Mouse (Mus musculus) MEL-GATA-1-ER (cell line): ENCODE results near the gene Mier2.

ENCODE experiments used
- DNase-seq: peaks from one replicate; pipeline ENCODE4 v3.0.0-alpha.2; 2012; ENCODE audit warnings: low read depth; ENCODE audit errors: extremely low read depth

Mier2 gene

DNA sequence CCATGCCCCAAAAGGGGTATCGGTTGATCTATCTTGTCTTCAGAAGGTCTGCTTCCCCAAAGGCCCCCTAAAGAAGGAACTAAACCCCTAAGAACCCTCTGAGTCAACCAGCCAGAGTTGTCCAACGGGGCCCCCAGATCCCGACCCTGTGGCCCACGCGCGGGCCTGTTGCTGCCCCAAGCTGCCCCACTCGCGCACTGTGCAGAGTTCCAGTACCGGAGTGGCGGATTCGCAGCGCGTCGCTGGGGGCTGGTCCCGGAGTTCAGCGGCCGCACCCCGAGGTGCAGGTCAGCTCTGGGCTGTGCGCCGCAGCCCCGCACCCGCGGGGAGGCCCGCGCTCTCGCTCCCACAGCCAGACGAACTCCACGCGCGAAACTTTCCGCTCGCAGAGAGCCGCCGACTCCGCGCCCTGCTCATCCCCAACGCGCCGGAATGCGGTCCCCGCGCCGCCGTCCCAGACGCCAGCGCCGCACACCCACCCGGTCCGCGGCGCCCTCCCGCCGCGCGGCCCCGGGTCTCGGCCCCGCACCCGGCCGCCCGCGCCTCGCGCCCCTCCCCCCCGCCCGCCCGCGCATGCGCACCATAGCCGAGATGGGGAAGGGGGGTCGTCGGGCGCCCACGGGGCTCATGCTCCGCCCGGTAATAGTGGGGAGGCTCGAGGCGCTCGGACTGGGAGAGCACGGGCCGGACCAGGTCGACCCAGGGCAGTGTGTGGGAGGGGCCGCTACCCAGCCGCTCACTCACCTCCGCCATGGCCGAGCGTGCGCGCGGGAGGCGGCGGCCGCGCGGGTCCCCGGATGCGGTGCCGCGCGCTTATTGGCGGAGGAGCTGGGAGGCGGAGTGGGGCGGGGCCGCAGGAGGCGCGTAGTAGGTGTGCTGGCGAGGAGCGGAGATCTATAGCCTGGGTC, at the start of gene Mier2:
Gene Mier2 (minus strand): TSS at position 870 of the 908 bp plus-strand sequence.
- no peak for DNase-seq

GRCm38 (mm10) chr10:79597936-79598230, 42.9 kb upstream of the Mier2 start:
- DNase-seq: no peak

DNA sequence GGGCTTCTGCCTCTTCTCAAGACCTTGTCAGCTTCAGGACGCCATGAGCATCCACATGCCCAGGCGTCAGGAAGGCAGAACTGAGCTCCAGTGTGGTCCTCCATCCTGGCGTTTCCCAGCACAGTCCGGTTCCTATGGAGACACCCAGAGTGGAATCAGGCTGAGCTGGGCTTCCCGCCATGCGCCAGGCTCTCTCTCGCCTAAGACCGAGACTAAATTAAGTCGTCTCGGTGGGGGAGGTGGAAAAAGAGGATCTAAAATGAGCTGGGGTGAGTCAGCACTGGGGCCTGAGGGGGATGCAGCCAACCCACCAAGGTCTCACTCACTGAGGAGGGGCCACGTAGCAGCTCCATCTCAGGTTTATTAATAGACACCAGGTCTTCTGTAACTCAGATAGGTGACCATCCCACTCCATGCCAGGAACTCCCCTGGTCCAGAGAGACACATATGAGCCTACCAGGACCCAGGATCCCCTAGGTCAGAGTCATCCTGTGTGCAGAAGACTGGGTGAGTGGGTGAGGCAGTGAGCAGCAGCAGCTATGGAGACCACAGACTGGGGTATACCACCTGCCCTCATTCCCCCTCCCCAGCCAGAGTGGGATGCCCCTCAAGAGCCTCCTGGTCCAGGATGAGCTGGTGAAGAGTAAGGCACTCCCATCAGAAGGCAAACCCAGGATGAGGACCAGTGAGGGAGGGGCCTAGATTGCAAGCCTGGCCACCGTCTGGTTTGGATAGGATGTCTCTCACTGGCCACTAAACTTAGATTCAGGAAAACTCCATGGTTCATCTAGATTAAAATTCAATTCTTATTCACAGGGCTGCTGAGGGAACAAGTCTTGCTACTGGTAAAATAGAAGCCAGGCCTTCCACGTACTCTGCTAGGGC, 42.3 kb upstream of the Mier2 start:
- no peak for DNase-seq

DNA sequence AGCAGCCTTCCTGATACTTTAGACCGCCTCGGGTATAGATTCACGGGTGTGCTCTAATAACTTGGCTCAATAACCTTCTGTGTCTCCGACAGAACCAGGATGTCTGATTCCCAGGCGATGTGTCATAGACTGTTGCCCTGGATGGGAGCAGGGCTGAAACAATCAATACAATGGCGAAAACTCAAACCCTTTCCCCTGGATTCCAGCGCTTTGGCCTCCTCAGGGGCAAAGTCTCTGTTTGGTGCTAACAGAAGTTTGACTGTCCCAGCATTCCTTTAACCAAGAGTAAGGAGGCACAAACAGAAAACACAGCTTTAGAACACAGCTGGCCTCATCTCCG, 40.6 kb upstream of the Mier2 start:
- DNase-seq: no peak

DNA sequence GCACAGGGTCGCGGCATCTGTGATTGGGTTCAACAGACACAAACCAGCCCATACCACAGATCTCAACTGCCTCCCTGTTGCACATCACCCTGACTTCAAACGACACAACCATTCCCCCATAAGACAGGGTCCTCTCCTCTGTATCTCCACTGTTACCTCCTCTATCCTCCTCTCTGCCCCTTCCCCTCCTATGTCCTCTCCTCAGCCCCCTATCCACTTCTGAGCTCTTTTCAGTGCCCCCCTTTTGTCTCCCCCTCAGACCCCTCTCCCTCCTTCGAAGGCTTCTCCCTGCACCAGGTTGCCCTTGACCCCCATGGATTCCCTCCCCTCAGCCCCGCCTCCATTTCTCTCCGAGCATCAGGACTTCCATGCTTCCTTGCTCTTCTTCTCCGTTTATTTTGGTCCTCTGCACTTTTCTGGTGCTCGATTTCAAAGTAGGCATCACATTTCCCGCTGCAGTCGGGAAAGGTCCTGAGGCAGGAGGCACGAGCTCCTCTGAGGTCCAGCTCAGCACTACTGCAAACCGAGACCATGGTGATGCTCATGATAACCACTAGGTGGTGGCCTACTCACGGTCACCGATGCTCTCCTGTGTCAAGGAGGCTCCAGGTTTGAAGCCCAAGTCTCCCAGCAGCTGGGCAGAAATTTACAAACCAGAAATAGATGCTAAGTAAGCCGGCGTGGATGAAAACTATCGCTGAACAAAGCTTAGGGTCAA, 40.0 kb upstream of the Mier2 start:
- DNase-seq: peak; percentile 56

GRCm38 (mm10) chr10:79594111-79594510, 39.1 kb upstream of the Mier2 start:
- DNase-seq: peak; percentile 62

GRCm38 (mm10) chr10:79590702-79591101, 35.7 kb upstream of the Mier2 start:
- DNase-seq: no peak

- DNase-seq: no peak
These were observed 32.7 kb upstream of the Mier2 start for GRCm38 (mm10) chr10:79587752-79588126.

DNA sequence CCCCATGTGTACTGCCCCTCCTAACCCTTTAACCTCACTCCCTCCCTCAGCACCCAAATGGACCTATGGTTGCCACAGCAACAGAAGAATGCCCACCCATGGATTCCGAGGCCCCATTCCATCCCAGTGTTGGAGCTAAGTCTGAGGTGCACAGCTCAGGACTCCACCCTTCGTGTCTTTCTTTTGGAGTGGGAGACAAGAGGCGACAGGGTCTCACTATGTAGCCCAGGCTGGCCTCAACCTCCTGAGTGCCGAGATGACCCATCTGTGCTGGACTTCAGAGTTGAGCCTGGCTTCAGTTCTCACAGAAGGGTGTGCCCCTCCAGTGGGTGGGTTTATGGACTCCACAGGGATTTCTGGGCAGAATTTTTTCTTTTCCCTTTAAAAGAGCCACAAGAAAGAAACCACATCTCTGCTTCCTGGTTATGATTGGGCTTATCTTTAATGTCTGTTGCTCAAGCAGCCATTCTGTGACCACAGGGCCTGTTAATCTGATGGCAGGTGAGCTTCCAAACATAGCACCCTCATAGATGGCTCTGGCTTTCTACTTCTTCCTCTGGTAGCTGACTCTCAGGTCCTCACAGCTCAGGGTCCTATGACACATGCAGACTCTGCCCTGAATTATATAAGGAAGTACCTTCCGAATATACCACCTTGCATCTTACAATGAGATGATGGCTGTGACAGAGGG, 32.2 kb upstream of the Mier2 start, which contains the start of gene Theg:
Gene Theg (minus strand): TSS at position 271 of the 691 bp plus-strand sequence.
- DNase-seq: no peak

DNA sequence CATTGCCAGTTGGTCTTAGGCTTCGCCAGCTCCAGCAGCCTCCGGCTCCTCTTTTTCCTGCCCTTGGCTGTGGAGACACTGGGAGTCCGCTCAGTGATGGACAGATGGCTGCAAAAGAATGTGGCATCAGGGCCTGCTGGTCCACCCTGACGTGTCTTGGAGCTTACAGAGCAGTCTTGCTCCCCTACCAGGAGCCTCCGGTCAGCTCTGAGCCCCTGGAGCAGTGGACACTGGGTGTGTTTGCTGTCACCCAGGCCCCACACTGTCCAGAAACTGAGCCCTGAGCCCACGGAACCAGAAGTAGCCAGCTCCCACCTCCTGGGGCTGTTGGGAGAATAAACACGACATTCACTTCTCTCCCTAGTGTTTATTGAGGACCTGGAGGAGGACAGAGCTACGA, 31.2 kb upstream of the Mier2 start:
- DNase-seq: no peak

DNA sequence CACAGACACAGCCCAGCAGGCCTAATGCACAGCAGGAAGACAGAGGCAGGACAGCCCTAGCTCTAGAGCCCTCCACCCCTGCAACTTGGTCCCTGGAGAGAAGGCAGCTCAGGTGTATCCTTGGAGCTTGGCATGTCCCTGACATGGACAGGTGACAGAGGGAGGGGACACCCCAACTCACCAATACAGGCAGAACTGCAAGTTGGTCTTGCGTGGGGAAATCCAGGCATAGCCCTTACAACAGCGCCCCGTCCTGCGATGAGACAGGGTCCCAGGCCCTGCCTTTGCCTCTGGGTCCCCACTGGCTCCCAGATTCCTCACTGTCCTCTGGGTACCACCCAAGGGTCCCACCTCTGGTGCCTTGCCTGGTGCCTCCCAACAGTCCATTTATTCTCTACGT, 30.7 kb upstream of the Mier2 start:
- no peak for DNase-seq

- DNase-seq: no peak
These were observed 30.1 kb upstream of the Mier2 start for GRCm38 (mm10) chr10:79585136-79585535.

GRCm38 (mm10) chr10:79584426-79584825, 29.4 kb upstream of the Mier2 start:
- DNase-seq: no peak

- no peak for DNase-seq
These were observed 29.0 kb upstream of the Mier2 start for GRCm38 (mm10) chr10:79584021-79584420.

DNA sequence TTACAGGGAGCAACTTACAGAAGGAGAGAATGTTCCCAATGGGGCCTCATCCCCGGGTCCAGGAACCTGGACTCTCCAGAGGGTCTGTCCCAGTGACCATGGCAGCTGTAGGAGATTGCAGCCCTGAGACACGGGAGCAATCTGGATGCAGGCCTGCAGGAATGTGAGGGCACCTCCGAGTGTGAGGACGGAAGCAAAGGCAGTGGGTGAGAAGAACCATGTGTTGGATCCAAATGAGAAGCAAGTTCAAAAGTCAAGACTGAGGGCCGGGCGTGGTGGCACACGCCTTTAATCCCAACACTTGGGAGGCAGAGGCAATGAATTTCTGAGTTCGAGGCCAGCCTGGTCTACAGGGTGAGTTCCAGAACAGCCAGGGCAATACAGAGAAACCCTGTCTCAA, 26.5 kb upstream of the Mier2 start:
- no peak for DNase-seq

- DNase-seq: no peak
These were observed 25.8 kb upstream of the Mier2 start for GRCm38 (mm10) chr10:79580811-79581210.

DNA sequence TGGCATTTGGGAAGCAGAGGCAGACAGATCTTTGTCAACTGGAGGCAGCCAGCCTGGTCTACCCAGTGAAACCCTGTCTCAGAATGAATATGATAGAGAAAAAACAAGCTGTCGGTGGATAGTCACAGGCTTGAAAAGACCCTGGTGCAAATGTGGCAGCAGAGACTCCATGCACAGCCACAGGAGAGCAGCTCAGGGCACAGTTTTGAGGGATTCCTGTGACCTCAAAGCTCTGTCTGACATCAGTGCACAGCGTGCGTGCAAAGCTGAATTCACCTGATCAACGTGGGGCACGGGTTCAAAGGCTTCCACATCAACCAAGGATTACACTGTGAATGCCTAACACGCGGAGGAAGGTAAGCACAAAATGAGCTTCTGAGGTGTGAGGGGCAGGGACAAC, 25.4 kb upstream of the Mier2 start:
- no peak for DNase-seq

DNA sequence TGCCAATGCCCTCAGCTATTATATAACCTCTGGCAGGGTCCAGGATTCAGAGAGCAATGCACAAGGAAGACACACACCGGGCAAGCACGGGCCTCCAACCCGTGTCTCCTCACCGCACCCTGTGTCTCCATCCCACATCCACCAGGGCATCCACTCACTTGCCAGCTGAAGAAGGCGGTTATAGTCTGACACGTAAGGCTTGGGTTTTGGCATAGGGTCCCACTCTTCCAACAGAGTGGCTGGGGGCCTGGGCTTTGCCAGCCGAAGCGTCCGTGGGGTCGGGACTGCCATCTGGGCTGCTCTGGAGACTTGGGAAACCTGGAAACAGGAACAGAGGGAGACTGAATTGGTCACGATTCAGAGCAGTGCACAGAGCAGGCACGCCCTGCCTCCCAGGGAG, 24.8 kb upstream of the Mier2 start:
- DNase-seq: no peak

DNA sequence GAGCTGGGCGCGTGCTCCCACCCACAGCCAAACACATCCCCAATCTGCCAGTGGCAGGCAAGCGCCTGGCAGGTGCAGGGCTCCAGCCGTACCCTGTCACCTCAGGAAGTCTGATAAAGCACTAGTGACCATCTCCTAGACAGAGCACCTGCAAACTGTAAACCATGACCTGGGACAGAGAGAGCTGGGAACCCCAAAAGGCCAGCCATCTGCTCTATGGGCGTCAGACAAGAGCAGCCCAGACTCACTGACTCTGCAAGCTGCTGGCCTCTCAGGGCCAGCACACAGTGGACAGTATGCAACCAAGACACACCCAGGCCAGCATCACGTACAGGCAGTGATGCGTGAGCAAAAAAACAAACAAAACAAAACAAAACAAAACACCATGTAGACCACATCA, 23.9 kb upstream of the Mier2 start:
- DNase-seq: no peak

- DNase-seq: no peak
These were observed 23.3 kb upstream of the Mier2 start for GRCm38 (mm10) chr10:79578276-79578675.

DNA sequence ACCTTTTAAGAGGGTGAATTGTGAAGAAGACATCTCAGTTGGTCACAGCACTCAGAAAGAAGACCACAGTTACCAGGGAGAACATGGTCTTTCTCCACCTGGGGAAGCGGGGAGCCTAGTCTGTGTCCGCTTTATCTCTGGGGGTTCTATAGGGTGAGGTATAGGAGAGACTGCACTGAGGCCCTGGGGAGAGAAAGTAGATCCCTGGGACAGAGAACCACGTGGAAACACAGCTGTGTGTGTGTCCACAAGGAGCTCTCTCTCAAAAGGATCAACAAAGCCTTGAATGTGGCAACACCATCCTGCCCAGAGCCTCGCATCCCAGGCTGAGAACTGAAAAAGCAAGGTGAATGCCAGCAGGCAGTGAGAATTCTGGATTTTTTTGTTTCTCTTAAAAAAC, 22.4 kb upstream of the Mier2 start:
- no peak for DNase-seq
